Comparison of ENCODE assay signal across 9 mouse cellular contexts in the genomic region with DNA sequence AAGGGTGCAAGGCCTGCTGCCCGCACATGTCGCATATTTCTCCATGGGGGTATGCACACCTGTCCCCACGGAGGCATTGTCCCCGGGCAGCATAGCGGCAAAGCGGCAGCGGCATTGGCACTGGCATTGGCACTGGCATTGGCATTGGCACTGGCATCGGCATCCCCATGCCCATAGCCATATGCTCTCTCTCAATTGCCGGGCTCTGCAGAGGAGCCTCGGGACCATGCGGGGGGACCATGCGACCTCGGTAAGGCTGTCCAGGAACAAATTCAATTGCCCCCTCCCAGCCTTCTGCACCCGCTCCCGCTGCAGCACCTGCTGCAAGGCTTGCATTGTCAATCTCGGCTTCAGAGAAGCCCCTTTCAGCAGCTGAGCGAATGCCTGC. TPM values are rescaled to one million over a fixed set of nuclear protein-coding genes. Genes with fewer than 3 reads are reported as not detected.
DNase-seq lines count a peak whose midpoint lies in the region; ATAC-seq and TF ChIP-seq lines count a peak whose summit lies in the region.
"Had no signal": no experiment of that assay in that cellular context is flagged by ENCODE, and none has a peak within 500 bp of the region (broad histone marks: within the 10 kb centered on the region; RNA-seq: fewer than 3 reads in every experiment).

No protein-coding gene starts in this region.

- no peaks in the 10 kb centered on the region; the same call in 1 of the 2 replicates for H3K9me3 ChIP-seq in ES-Bruce4 (replicated peaks; ENCODE audit: control insufficient read depth, insufficient read depth, low read length, poor library complexity, severe bottlenecking)
- H3K9me3 ChIP-seq in forebrain, embryonic 16.5 days (ENCODE audit: control insufficient read depth, low read length): peaks cover 3% of the 10 kb centered on the region; the same call in 1 of the 2 replicates
- H3K9me3 ChIP-seq in liver, embryonic 14.5 days (ENCODE audit: control insufficient read depth, low read length): no peaks in the 10 kb centered on the region

- no peaks in the 10 kb centered on the region for H3K79me2 ChIP-seq in heart, adult 2 months (replicated peaks; ENCODE audit: control insufficient read depth, insufficient read depth, low read length)

- no peak for TF ChIP-seq POLR2A in heart, adult 2 months (IDR thresholded peaks at IDR 0.05; ENCODE audit: insufficient read depth, low read depth, low read length)
- no peak for TF ChIP-seq POLR2A in ES-Bruce4 (IDR thresholded peaks at IDR 0.05; ENCODE audit: insufficient read depth, low read length)

- WGBS in heart, adult 2 months: 65% methylated on average over 17 of the region's 17 CpGs
- WGBS in forebrain, embryonic 16.5 days: 40% methylated on average over 17 of the region's 17 CpGs
- 59% methylated on average over 17 of the region's 17 CpGs for WGBS in liver, embryonic 14.5 days (ENCODE audit: insufficient replicate concordance)

- peak; percentile 74; the same call in 1 of the 2 replicates for ATAC-seq in forebrain, embryonic 16.5 days
- no peak for ATAC-seq in liver, embryonic 14.5 days (ENCODE audit: insufficient read depth)

- H3K4me1 ChIP-seq in heart, adult 2 months (ENCODE audit: control insufficient read depth, insufficient read depth, low read length): no peaks in the 10 kb centered on the region
- no peaks in the 10 kb centered on the region for H3K4me1 ChIP-seq in ES-Bruce4 (ENCODE audit: control insufficient read depth, insufficient read depth, low read length)
- peaks cover 8% of the 10 kb centered on the region; the same call in 1 of the 2 replicates for H3K4me1 ChIP-seq in forebrain, embryonic 16.5 days (replicated peaks; ENCODE audit: control insufficient read depth, insufficient read depth, low read length)
- no peaks in the 10 kb centered on the region for H3K4me1 ChIP-seq in liver, embryonic 14.5 days (replicated peaks; ENCODE audit: control insufficient read depth in 2 of 2, insufficient read depth in 2 of 2, low read length in 1 of 2)

- TF ChIP-seq CTCF in heart, adult 2 months (IDR thresholded peaks at IDR 0.05): no peak
- TF ChIP-seq CTCF in ES-Bruce4 (IDR thresholded peaks at IDR 0.05; ENCODE audit: low read depth, low read length): no peak
- TF ChIP-seq CTCF in liver, embryonic 14.5 days (IDR thresholded peaks at IDR 0.05; ENCODE audit: low read depth): no peak

- no peak for TF ChIP-seq EP300 in heart, adult 2 months (IDR thresholded peaks at IDR 0.05; ENCODE audit: insufficient read depth, low read depth, low read length)
- TF ChIP-seq EP300 in ES-Bruce4 (IDR thresholded peaks at IDR 0.05; ENCODE audit: insufficient read depth, low read depth, low read length): no peak
- no peak for TF ChIP-seq EP300 in liver, embryonic 14.5 days (IDR thresholded peaks at IDR 0.05; ENCODE audit: low read depth)

- peak in 1 of 2 experiments; percentile 15 for DNase-seq in heart, adult 2 months
- DNase-seq in heart, postnatal 25 days (ENCODE audit: low spot score): no peak
- DNase-seq in liver, embryonic 14.5 days (ENCODE audit: low read depth in 3 of 3, low spot score in 3 of 3): no peak
- DNase-seq in retina, postnatal 1 day: no peak
- DNase-seq in natural killer cell, adult 2 months (ENCODE audit: low spot score in 2 of 2): no peak
- DNase-seq in c-Kit-positive CD71-positive TER-119-positive erythroid progenitor cells, embryonic 14.5 days (ENCODE audit: low spot score): no peak

- H3K4me2 ChIP-seq in forebrain, embryonic 16.5 days (ENCODE audit: low read length): peak overlapping the region; percentile 71
- H3K4me2 ChIP-seq in liver, embryonic 14.5 days (ENCODE audit: low read depth): peak overlapping the region; percentile 65

- peak overlapping the region; percentile 63 for H3K4me3 ChIP-seq in heart, adult 2 months
- H3K4me3 ChIP-seq in ES-Bruce4 (ENCODE audit: low read depth, low read length): peak overlapping the region; percentile 86
- H3K4me3 ChIP-seq in forebrain, embryonic 16.5 days (replicated peaks; ENCODE audit: low read length): peak overlapping the region; percentile 75
- peak overlapping the region; percentile 50 to 58; a peak in 3 of 4 replicates for H3K4me3 ChIP-seq in liver, embryonic 14.5 days (ENCODE audit: insufficient read depth in 1 of 2, low read depth in 2 of 2, low read length in 2 of 2)

- intact Hi-C loops in heart, adult 2 months (cut with DNase I): no loop called here
- intact Hi-C loops in heart, postnatal 25 days (cut with DNase I): no loop called here

- no peak overlapping the region for H3K27ac ChIP-seq in heart, adult 2 months
- H3K27ac ChIP-seq in ES-Bruce4 (ENCODE audit: insufficient read depth, low read length): no peak overlapping the region
- H3K27ac ChIP-seq in forebrain, embryonic 16.5 days (ENCODE audit: low read length): peak overlapping the region; percentile 92
- H3K27ac ChIP-seq in liver, embryonic 14.5 days: no peak overlapping the region

- H3K9ac ChIP-seq in heart, adult 2 months (ENCODE audit: low read depth, low read length): no peak overlapping the region
- no peak overlapping the region for H3K9ac ChIP-seq in ES-Bruce4 (ENCODE audit: low read depth, poor library complexity, severe bottlenecking)
- H3K9ac ChIP-seq in forebrain, embryonic 16.5 days (replicated peaks; ENCODE audit: low read depth, low read length): peak overlapping the region; percentile 71
- no peak overlapping the region for H3K9ac ChIP-seq in liver, embryonic 14.5 days (replicated peaks)

- H3K27me3 ChIP-seq in heart, adult 2 months (ENCODE audit: control insufficient read depth, insufficient read depth, low read length): no peaks in the 10 kb centered on the region
- no peaks in the 10 kb centered on the region for H3K27me3 ChIP-seq in ES-Bruce4 (ENCODE audit: control insufficient read depth, insufficient read depth, low read length, poor library complexity, severe bottlenecking)
- H3K27me3 ChIP-seq in forebrain, embryonic 16.5 days (replicated peaks; ENCODE audit: control insufficient read depth, insufficient read depth, low read length): no peaks in the 10 kb centered on the region
- H3K27me3 ChIP-seq in liver, embryonic 14.5 days (ENCODE audit: control insufficient read depth, insufficient read depth, low read length): no peaks in the 10 kb centered on the region

- H3K36me3 ChIP-seq in heart, adult 2 months (ENCODE audit: control insufficient read depth, insufficient read depth, low read length): no peaks in the 10 kb centered on the region
- no peaks in the 10 kb centered on the region for H3K36me3 ChIP-seq in ES-Bruce4 (ENCODE audit: control insufficient read depth, insufficient read depth, low read length, poor library complexity, severe bottlenecking)
- no peaks in the 10 kb centered on the region for H3K36me3 ChIP-seq in forebrain, embryonic 16.5 days (ENCODE audit: control insufficient read depth, insufficient read depth)
- no peaks in the 10 kb centered on the region for H3K36me3 ChIP-seq in liver, embryonic 14.5 days (replicated peaks; ENCODE audit: control insufficient read depth, insufficient read depth, low read depth)

RNA-seq across cellular contexts. Expression of a gene that starts 0.8 kb away (rescaled TPM):
- under 1 TPM; 0.23 to 0.30 TPM for total RNA-seq in heart, adult 2 months (2021)
- 0.27 and 0.53 TPM in 2 replicates for polyA plus RNA-seq in heart, adult 2 months (2012; rRNA removed)
- total RNA-seq in heart, postnatal 25 days (2021): under 1 TPM; 0.29 to 0.48 TPM
- 3.7 and 3.8 TPM in 2 replicates for polyA plus RNA-seq in ES-Bruce4 (2011; ENCODE audit: insufficient read depth, insufficient read length, low read depth, missing spikeins)
- polyA plus RNA-seq in forebrain, embryonic 16.5 days (2015; fragmentation: Nextera tagmentation; extraction: Ambion mirVana): 23.4 and 26.4 TPM in 2 replicates
- polyA plus RNA-seq in liver, embryonic 14.5 days (2012; rRNA removed): 0.29 and 0.36 TPM in 2 replicates
- polyA plus RNA-seq in liver, embryonic 14.5 days (2014; fragmentation: Nextera tagmentation; extraction: Ambion mirVana): 0.28 TPM in 2 replicates
- total RNA-seq: MEL had no signal

RNA-seq across cellular contexts. Expression of a gene that starts 42.3 kb away (rescaled TPM):
- not detected for total RNA-seq in heart, adult 2 months (2021)
- 0.02 TPM in 1 of 2 replicates, not detected in the other for polyA plus RNA-seq in heart, adult 2 months (2012; rRNA removed)
- not detected for total RNA-seq in heart, postnatal 25 days (2021)
- polyA plus RNA-seq in ES-Bruce4 (2011; ENCODE audit: insufficient read depth, insufficient read length, low read depth, missing spikeins): 0.62 and 0.94 TPM in 2 replicates
- 5.1 and 14.1 TPM in 2 replicates for polyA plus RNA-seq in forebrain, embryonic 16.5 days (2015; fragmentation: Nextera tagmentation; extraction: Ambion mirVana)
- 0.04 and 0.12 TPM in 2 replicates for polyA plus RNA-seq in liver, embryonic 14.5 days (2012; rRNA removed)
- polyA plus RNA-seq in liver, embryonic 14.5 days (2014; fragmentation: Nextera tagmentation; extraction: Ambion mirVana): 0.04 TPM in 1 of 2 replicates, not detected in the other
- total RNA-seq: MEL had no signal

RNA-seq across cellular contexts. Expression of a gene that starts 45.2 kb away (rescaled TPM):
- 1 to 10 TPM in 1 of 2 experiments, under 1 TPM in 1; 0.91 to 1.0 TPM for total RNA-seq in heart, adult 2 months (2021)
- 0.25 and 0.50 TPM in 2 replicates for polyA plus RNA-seq in heart, adult 2 months (2012; rRNA removed)
- 1 to 10 TPM; 1.3 to 1.8 TPM for total RNA-seq in heart, postnatal 25 days (2021)
- polyA plus RNA-seq in ES-Bruce4 (2011; ENCODE audit: insufficient read depth, insufficient read length, low read depth, missing spikeins): 3.0 and 3.7 TPM in 2 replicates
- polyA plus RNA-seq in forebrain, embryonic 16.5 days (2015; fragmentation: Nextera tagmentation; extraction: Ambion mirVana): 16.2 and 16.7 TPM in 2 replicates
- polyA plus RNA-seq in liver, embryonic 14.5 days (2012; rRNA removed): 0.44 and 0.69 TPM in 2 replicates
- polyA plus RNA-seq in liver, embryonic 14.5 days (2014; fragmentation: Nextera tagmentation; extraction: Ambion mirVana): 1.7 and 2.5 TPM in 2 replicates
- total RNA-seq: MEL had no signal
